Mouse (Mus musculus) liver, adult 2 months (tissue): Measurements from ENCODE around the gene Ppp1r9a. TPM values are rescaled to one million over a fixed set of nuclear protein-coding genes. Genes with fewer than 3 reads are reported as not detected.
A peak's percentile ranks its signal among the peaks of the same experiment; 100 is the strongest.

Experiments
- DNase-seq: peaks from one replicate; pipeline ENCODE4 v3.0.0-alpha.2; 2011; ENCODE audit warnings: low read depth, low spot score; ENCODE audit errors: extremely low read depth
- H3K27ac ChIP-seq: fragments of 200-500 bp; replicated peaks from 2 replicates; pipeline ENCODE4 v1.5.1; 2012; ENCODE audit warnings: low read depth, mild to moderate bottlenecking, control low read depth, inconsistent platforms, low read length; ENCODE audit not compliant: insufficient read depth
- H3K27me3 ChIP-seq: fragments of 200-500 bp; 2 replicates; pipeline ENCODE4 v1.6.1; 2012; ENCODE audit warnings: mild to moderate bottlenecking, moderate library complexity, low read length, inconsistent platforms; ENCODE audit not compliant: control insufficient read depth, insufficient read depth
- H3K36me3 ChIP-seq: fragments of 200-500 bp; 2 replicates; pipeline ENCODE4 v1.6.1; 2012; ENCODE audit warnings: low read length, inconsistent platforms; ENCODE audit not compliant: control insufficient read depth, insufficient read depth
- H3K4me1 ChIP-seq: fragments of 200-500 bp; 2 replicates; pipeline ENCODE4 v1.6.1; 2011; ENCODE audit warnings: low read length; ENCODE audit not compliant: control insufficient read depth, insufficient read depth
- H3K4me3 ChIP-seq: fragments of 200-500 bp; 2 replicates; pipeline ENCODE4 v1.5.1; 2011; ENCODE audit warnings: low read depth, mild to moderate bottlenecking, control low read depth, low read length, moderate library complexity; ENCODE audit not compliant: insufficient read depth
- H3K79me2 ChIP-seq: fragments of 200-500 bp; 2 replicates; pipeline ENCODE4 v1.6.1; 2012; ENCODE audit warnings: inconsistent platforms, mild to moderate bottlenecking, low read length, moderate library complexity; ENCODE audit not compliant: control insufficient read depth, insufficient read depth
- H3K9ac ChIP-seq: fragments of 200-500 bp; 2 replicates; pipeline ENCODE4 v1.6.1; 2012; ENCODE audit warnings: low read depth, mild to moderate bottlenecking, control low read depth, inconsistent platforms, low read length
- CTCF ChIP-seq: fragments of 200-500 bp; IDR thresholded peaks from 2 replicates; pipeline ENCODE4 v1.5.1; 2011; ENCODE audit warnings: low read depth, low read length, control low read depth
- POLR2A ChIP-seq: fragments of 200-500 bp; IDR thresholded peaks from 2 replicates; pipeline ENCODE4 v1.6.1; 2011; ENCODE audit warnings: low read length, control low read depth; ENCODE audit not compliant: insufficient read depth; ENCODE audit errors: extremely low read depth
- WGBS: fragments of 180-500 bp; shearing (Covaris S2); methylation state at CpG from one replicate; pipeline ENCODE4 v1.1.7; 2018; 5-methylcytosine and 5-hydroxymethylcytosine counted together
- polyA plus RNA-seq: library from polyadenylated mRNA; depleted of rRNA; stranded (reverse); fragments of >200 nt; gene quantifications from 2 replicates; pipeline ENCODE4 v1.2.3, GENCODE M21; 2012
- total RNA-seq: library from RNA; depleted of rRNA; stranded (reverse); fragments of >200 nt; gene quantifications from 2 replicates; pipeline ENCODE4 v1.2.3, GENCODE M21; 2014

The Ppp1r9a gene
- total and polyA plus RNA-seq, 2 experiments: 0.75 to 3.0 TPM

DNA sequence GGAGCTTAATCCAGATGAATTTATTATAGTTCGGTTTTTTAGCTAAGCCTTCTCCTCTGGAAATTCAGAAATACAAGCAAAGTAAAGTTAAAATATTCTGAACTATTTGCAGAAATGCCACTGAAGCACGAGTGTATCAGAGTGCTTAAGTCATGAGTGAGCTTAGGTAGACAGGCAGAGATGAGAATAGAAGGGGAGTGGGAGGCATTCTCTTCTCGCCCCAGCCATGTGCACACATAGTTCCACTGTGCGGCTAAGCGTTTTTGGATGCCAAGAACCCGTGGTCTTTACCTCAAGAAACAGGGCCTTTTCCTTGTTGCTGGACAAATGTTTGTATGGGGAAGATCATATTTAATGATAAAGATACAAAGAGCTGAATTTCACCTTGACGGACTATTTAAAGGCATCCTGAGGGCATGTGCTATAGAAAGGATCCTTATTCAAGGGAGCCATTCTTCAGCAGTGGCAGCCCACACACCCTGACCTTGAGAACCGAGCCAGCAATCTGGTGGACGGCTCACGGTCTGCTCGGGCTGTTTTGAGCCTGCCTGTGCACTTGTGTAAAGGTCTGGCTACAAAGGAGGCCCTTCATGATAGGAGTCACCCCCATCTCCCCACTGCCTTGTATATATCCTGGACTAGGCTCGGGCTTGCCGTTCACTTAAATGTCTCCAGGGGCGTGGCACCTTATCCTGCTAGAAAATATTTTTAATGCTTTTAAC is 23.4 kb downstream of the Ppp1r9a start:
- DNase-seq: no peak
- H3K4me3 ChIP-seq: no peak overlapping the region
- 87% methylated on average over 14 of the region's 14 CpGs for WGBS
- no peaks in the 10 kb centered on the region for H3K36me3 ChIP-seq
- no peaks in the 10 kb centered on the region; the same call in 1 of the 2 replicates for H3K79me2 ChIP-seq
- H3K4me1 ChIP-seq: peaks cover 2% of the 10 kb centered on the region; the same call in 1 of the 2 replicates
- no peak for TF ChIP-seq CTCF
- TF ChIP-seq POLR2A: no peak
- H3K9ac ChIP-seq: no peak overlapping the region
- H3K27ac ChIP-seq: no peak overlapping the region
- H3K27me3 ChIP-seq: no peaks in the 10 kb centered on the region

DNA sequence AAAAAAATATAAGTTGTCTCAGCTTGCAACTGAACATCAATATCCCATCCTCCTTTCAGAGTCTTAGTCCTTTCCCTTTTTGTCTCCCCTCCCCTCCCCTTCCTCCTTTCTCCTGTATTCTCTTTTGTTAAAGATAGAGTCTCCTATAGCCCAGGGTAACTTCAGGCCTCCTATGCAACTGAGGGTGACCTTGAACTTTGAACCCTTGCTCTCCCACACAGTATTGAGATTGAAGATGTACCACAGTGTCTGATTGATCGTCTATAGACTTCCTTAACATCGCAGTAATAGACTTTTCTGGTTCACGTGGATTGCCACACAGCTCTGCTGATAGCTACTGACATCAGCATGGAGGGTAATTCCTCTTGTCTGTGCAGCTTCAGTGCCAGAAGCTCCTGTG is 27.6 kb downstream of the Ppp1r9a start:
- Histone ChIP-seq H3K36me3 (no peaks in the 10 kb centered on the region), H3K4me3 (no peak overlapping the region), H3K79me2 (no peaks in the 10 kb centered on the region; the same call in 1 of the 2 replicates), H3K4me1 (peaks cover 2% of the 10 kb centered on the region; the same call in 1 of the 2 replicates), H3K27ac (no peak overlapping the region), H3K9ac (no peak overlapping the region), H3K27me3 (no peaks in the 10 kb centered on the region)
- 61% methylated on average over 3 of the region's 3 CpGs for WGBS
- TF ChIP-seq CTCF (no peak), POLR2A (no peak)
- no peak for DNase-seq

DNA sequence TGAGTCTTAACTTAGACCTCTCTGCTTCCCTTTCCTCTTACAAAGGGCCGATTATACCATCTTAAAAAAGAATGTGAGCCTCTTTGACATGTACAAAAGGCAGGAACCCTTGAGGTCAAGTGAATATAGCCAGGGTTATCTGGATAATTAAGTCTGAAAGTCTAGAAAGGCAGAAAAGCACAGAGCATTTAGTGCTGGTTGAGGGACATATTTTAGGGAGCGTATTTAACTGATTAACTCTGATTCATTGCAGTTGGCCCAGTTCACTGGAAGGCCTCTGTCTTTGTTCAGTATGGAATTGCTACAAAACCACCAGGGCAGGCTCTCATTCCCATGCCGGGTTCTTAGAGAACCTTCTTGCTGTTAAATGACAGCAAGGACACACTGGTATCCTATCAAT is 36.2 kb downstream of the Ppp1r9a start:
- H3K27ac ChIP-seq: no peak overlapping the region
- no peaks in the 10 kb centered on the region for H3K36me3 ChIP-seq
- no peak overlapping the region for H3K9ac ChIP-seq
- no peak for TF ChIP-seq POLR2A
- TF ChIP-seq CTCF: no peak
- no peak overlapping the region for H3K4me3 ChIP-seq
- H3K27me3 ChIP-seq: no peaks in the 10 kb centered on the region
- no peak for DNase-seq
- H3K79me2 ChIP-seq: no peaks in the 10 kb centered on the region
- no peaks in the 10 kb centered on the region; the same call in 1 of the 2 replicates for H3K4me1 ChIP-seq
- WGBS: 82% methylated on average over 3 of the region's 3 CpGs

DNA sequence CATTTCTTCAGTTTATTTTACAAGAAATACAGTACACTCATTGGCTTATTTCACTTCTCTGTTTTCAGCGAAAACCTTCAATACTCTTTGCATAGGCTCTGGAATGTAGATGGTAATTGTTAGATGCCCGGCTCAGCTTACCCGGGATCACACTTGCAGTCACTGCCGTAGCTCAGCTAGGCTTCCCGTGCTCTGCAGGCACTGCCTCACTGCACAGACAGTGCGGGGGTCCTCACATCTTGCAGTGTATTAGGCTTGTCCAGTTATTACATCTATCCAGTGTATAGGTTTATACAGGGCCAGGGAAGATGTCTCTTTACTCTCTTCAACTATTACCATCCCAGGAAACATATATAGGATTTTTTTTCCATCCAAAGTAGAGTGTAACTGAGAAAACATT is 37.4 kb downstream of the Ppp1r9a start:
- Histone ChIP-seq H3K27me3 (no peaks in the 10 kb centered on the region), H3K4me1 (no peaks in the 10 kb centered on the region; the same call in 1 of the 2 replicates), H3K4me3 (no peak overlapping the region), H3K9ac (no peak overlapping the region), H3K36me3 (no peaks in the 10 kb centered on the region), H3K79me2 (no peaks in the 10 kb centered on the region), H3K27ac (no peak overlapping the region)
- no peak for DNase-seq
- no peak for TF ChIP-seq CTCF
- TF ChIP-seq POLR2A: no peak
- 92% methylated on average over 6 of the region's 6 CpGs for WGBS

DNA sequence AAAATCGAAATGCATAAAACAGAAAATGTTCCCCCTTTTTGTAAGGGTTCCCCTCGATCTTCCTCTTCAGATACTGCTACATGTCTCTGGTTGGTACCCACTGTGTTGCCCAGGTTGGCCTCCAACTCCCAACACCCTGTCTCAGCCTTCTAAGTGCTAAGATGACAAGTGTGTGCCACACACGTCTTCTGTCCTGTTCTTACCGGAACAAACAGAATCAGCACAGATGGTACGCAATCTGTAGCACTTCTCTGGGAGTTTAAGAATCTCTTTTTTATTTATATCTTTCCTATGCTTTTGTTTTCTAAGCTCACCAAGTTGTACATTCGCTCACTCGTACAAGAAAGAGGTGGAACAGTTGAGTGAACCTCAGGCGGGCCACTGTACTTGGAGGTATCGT is 37.9 kb downstream of the Ppp1r9a start:
- no peaks in the 10 kb centered on the region; the same call in 1 of the 2 replicates for H3K4me1 ChIP-seq
- DNase-seq: no peak
- 92% methylated on average over 9 of the region's 9 CpGs for WGBS

DNA sequence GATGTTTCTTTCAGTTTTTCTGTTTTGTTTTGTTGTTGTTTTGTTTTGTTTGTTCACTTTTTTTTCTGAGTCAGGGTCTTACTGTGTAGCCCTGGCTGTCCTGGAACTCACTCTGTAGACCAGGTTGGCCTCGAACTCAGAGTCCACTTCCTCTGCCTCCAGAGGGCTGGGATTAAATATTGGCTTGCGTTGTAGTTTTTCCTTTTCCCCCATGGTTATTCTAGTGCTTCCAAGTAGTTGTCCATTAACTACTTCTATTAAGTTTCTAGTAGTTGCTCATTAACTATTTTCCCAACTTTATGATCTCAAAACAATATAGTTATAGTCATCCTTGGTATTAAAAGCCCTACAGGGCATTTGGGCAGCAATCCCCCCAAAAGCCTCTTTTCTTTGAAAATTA is 41.1 kb downstream of the Ppp1r9a start:
- TF ChIP-seq POLR2A (no peak), CTCF (no peak)
- Histone ChIP-seq H3K9ac (no peak overlapping the region), H3K4me1 (no peaks in the 10 kb centered on the region; the same call in 1 of the 2 replicates), H3K4me3 (no peak overlapping the region), H3K27me3 (no peaks in the 10 kb centered on the region), H3K79me2 (no peaks in the 10 kb centered on the region), H3K27ac (no peak overlapping the region), H3K36me3 (no peaks in the 10 kb centered on the region)
- 42% methylated on average over 2 of the region's 2 CpGs for WGBS
- DNase-seq: peak; percentile 48

More for the DNA sequence above, 37.9 kb downstream of the Ppp1r9a start:
- H3K27me3 ChIP-seq: no peaks in the 10 kb centered on the region
- no peak overlapping the region for H3K9ac ChIP-seq
- no peaks in the 10 kb centered on the region for H3K36me3 ChIP-seq
- H3K4me3 ChIP-seq: no peak overlapping the region
- no peaks in the 10 kb centered on the region for H3K79me2 ChIP-seq
- no peak for TF ChIP-seq CTCF
- no peak for TF ChIP-seq POLR2A
- no peak overlapping the region for H3K27ac ChIP-seq
